Mouse (Mus musculus) NIH3T3 (cell line): ENCODE results near the gene Gm5269.

Experiments used
- DNase-seq: peaks from one replicate; pipeline ENCODE4 v3.0.0-alpha.2; 2012; ENCODE audit warnings: low read depth

The Gm5269 gene

GRCm38 (mm10) chr1:45890173-45890572 is at the start of gene Gm5269:
Gene Gm5269 (minus strand): TSS chr1:45890273.
- no peak for DNase-seq

GRCm38 (mm10) chr1:45931127-45931526 is 41.1 kb upstream of the Gm5269 start:
- DNase-seq = peak; percentile 55

GRCm38 (mm10) chr1:45926911-45927310 is 36.8 kb upstream of the Gm5269 start:
- DNase-seq = no peak

- no peak for DNase-seq
These were observed 36.3 kb upstream of the Gm5269 start, which contains the start of gene Slc40a1 for GRCm38 (mm10) chr1:45926393-45926763. Gene Slc40a1 (minus strand): TSS chr1:45926523.

GRCm38 (mm10) chr1:45925500-45926392 is 35.7 kb upstream of the Gm5269 start:
- DNase-seq = peak; percentile 77

GRCm38 (mm10) chr1:45925131-45925499 is 35.0 kb upstream of the Gm5269 start:
- DNase-seq = no peak

GRCm38 (mm10) chr1:45924516-45924915 is 34.4 kb upstream of the Gm5269 start:
- DNase-seq = no peak

- no peak for DNase-seq
These were observed 33.2 kb upstream of the Gm5269 start for GRCm38 (mm10) chr1:45923306-45923705.

- no peak for DNase-seq
These were observed 30.6 kb upstream of the Gm5269 start for GRCm38 (mm10) chr1:45920703-45921102.

GRCm38 (mm10) chr1:45919752-45920151 is 29.7 kb upstream of the Gm5269 start:
- DNase-seq = no peak

- no peak for DNase-seq
These were observed 27.2 kb upstream of the Gm5269 start for GRCm38 (mm10) chr1:45917136-45917803.

- DNase-seq = no peak
These were observed 26.1 kb upstream of the Gm5269 start for GRCm38 (mm10) chr1:45916174-45916573.

GRCm38 (mm10) chr1:45914236-45914635 is 24.2 kb upstream of the Gm5269 start:
- DNase-seq = no peak

GRCm38 (mm10) chr1:45905107-45905821 is 15.2 kb upstream of the Gm5269 start:
- DNase-seq = peak; percentile 24

GRCm38 (mm10) chr1:45904161-45904560 is 14.1 kb upstream of the Gm5269 start:
- DNase-seq = no peak

- no peak for DNase-seq
These were observed 8.0 kb upstream of the Gm5269 start for GRCm38 (mm10) chr1:45898044-45898443.

GRCm38 (mm10) chr1:45894168-45894912 is 4.3 kb upstream of the Gm5269 start:
- DNase-seq = no peak

GRCm38 (mm10) chr1:45891986-45892385 is 1.9 kb upstream of the Gm5269 start:
- no peak for DNase-seq

- DNase-seq = no peak
These were observed 3.3 kb downstream of the Gm5269 start for GRCm38 (mm10) chr1:45886800-45887199.

GRCm38 (mm10) chr1:45883378-45883777 is 6.7 kb downstream of the Gm5269 start:
- DNase-seq = no peak

- no peak for DNase-seq
These were observed 8.0 kb downstream of the Gm5269 start for GRCm38 (mm10) chr1:45882076-45882475.
